ENCODE assay signal across 8 mouse cellular contexts in genomic region chr7:128247443-128247842, GRCm38 (mm10). TPM values are rescaled to one million over a fixed set of nuclear protein-coding genes. Genes with fewer than 3 reads are reported as not detected.
A peak's percentile ranks its signal among the peaks of the same experiment; 100 is the strongest.
DNase-seq lines count a peak whose midpoint lies in the region; ATAC-seq and TF ChIP-seq lines count a peak whose summit lies in the region.

No protein-coding gene starts in this region.

- H3K36me3 ChIP-seq in heart, embryonic 13.5 days, result peaks cover 67% of the 10 kb centered on the region
- peaks cover 13% of the 10 kb centered on the region for H3K36me3 ChIP-seq in kidney, postnatal 0 days (ENCODE audit: insufficient read depth, low read length)
- H3K36me3 ChIP-seq in liver, embryonic 13.5 days, result peaks cover 29% of the 10 kb centered on the region
- peaks cover 2% of the 10 kb centered on the region; the same call in 1 of the 2 replicates for H3K36me3 ChIP-seq in neural tube, embryonic 11.5 days (ENCODE audit: control insufficient read depth, insufficient read depth, low read length)
- peaks cover 17% of the 10 kb centered on the region for H3K36me3 ChIP-seq in stomach, embryonic 16.5 days (ENCODE audit: control insufficient read depth, insufficient read depth, low read length)

- H3K9ac ChIP-seq in heart, embryonic 13.5 days, result peak overlapping the region; percentile 91
- H3K9ac ChIP-seq in kidney, postnatal 0 days (ENCODE audit: low read depth, low read length), result peak overlapping the region; percentile 61
- peak overlapping the region; percentile 73 for H3K9ac ChIP-seq in liver, embryonic 13.5 days
- H3K9ac ChIP-seq in neural tube, embryonic 11.5 days (ENCODE audit: low read length), result peak overlapping the region; percentile 77
- H3K9ac ChIP-seq in stomach, embryonic 16.5 days (ENCODE audit: low read length), result peak overlapping the region; percentile 95

- H3K27ac ChIP-seq in brown adipose tissue, adult 24 weeks (replicated peaks; ENCODE audit: low read depth, low read length), result peak overlapping the region; percentile 99
- peak overlapping the region; percentile 98 for H3K27ac ChIP-seq in heart, embryonic 13.5 days (replicated peaks)
- peak overlapping the region; percentile 80 for H3K27ac ChIP-seq in kidney, postnatal 0 days
- H3K27ac ChIP-seq in liver, embryonic 13.5 days, result peak overlapping the region; percentile 58
- H3K27ac ChIP-seq in neural tube, embryonic 11.5 days (ENCODE audit: low read depth, low read length), result 0 out of 2 replicates have a peak overlapping the region, but pooled peaks have one; percentile 34
- peak overlapping the region; percentile 99 for H3K27ac ChIP-seq in stomach, embryonic 16.5 days (ENCODE audit: low read length)

- no peaks in the 10 kb centered on the region for H3K9me3 ChIP-seq in heart, embryonic 13.5 days
- H3K9me3 ChIP-seq in kidney, postnatal 0 days (replicated peaks; ENCODE audit: low read length), result no peaks in the 10 kb centered on the region
- H3K9me3 ChIP-seq in liver, embryonic 13.5 days (replicated peaks), result no peaks in the 10 kb centered on the region
- H3K9me3 ChIP-seq in neural tube, embryonic 11.5 days (ENCODE audit: control insufficient read depth, low read length), result no peaks in the 10 kb centered on the region
- no peaks in the 10 kb centered on the region for H3K9me3 ChIP-seq in stomach, embryonic 16.5 days (replicated peaks; ENCODE audit: control insufficient read depth, low read length)

- peak; percentile 83 for ATAC-seq in erythroid progenitor cell, adult 5-6 weeks (replicated peaks; ENCODE audit: low FRiP score, poor library complexity, severe bottlenecking)
- peak; percentile 60 for ATAC-seq in heart, embryonic 13.5 days (ENCODE audit: extremely low read depth, insufficient number of reproducible peaks, low FRiP score, low TSS enrichment)
- ATAC-seq in kidney, postnatal 0 days (replicated peaks; ENCODE audit: low FRiP score, low read depth), result peak; percentile 65
- ATAC-seq in liver, embryonic 13.5 days (ENCODE audit: low read depth), result peak; percentile 88
- peak; percentile 63 for ATAC-seq in neural tube, embryonic 11.5 days (ENCODE audit: insufficient read depth, low FRiP score, low TSS enrichment)
- ATAC-seq in stomach, embryonic 16.5 days (ENCODE audit: insufficient read depth, low FRiP score), result peak; percentile 65

- H3K4me2 ChIP-seq in heart, embryonic 13.5 days, result peak overlapping the region; percentile 80
- peak overlapping the region; percentile 55 for H3K4me2 ChIP-seq in kidney, postnatal 0 days (ENCODE audit: low read length)
- peak overlapping the region; percentile 86 for H3K4me2 ChIP-seq in liver, embryonic 13.5 days
- peak overlapping the region; percentile 83 for H3K4me2 ChIP-seq in neural tube, embryonic 11.5 days (ENCODE audit: low read depth)
- peak overlapping the region; percentile 83 for H3K4me2 ChIP-seq in stomach, embryonic 16.5 days (ENCODE audit: low read depth, low read length)

- under 1% methylated on average over 13 of the region's 13 CpGs for WGBS in heart, embryonic 13.5 days
- 2% methylated on average over 13 of the region's 13 CpGs for WGBS in kidney, postnatal 0 days
- 1% methylated on average over 13 of the region's 13 CpGs for WGBS in liver, embryonic 13.5 days (ENCODE audit: insufficient replicate concordance)
- WGBS in neural tube, embryonic 11.5 days, result 1% methylated on average over 13 of the region's 13 CpGs
- 1% methylated on average over 13 of the region's 13 CpGs for WGBS in stomach, embryonic 16.5 days

- H3K27me3 ChIP-seq in heart, embryonic 13.5 days (replicated peaks), result no peaks in the 10 kb centered on the region
- H3K27me3 ChIP-seq in kidney, postnatal 0 days (ENCODE audit: insufficient read depth, low read length), result no peaks in the 10 kb centered on the region
- H3K27me3 ChIP-seq in liver, embryonic 13.5 days, result peaks cover 22% of the 10 kb centered on the region
- H3K27me3 ChIP-seq in neural tube, embryonic 11.5 days (ENCODE audit: control insufficient read depth, insufficient read depth, low read length), result no peaks in the 10 kb centered on the region
- H3K27me3 ChIP-seq in stomach, embryonic 16.5 days (ENCODE audit: control insufficient read depth, insufficient read depth, low read length), result no peaks in the 10 kb centered on the region

- H3K4me1 ChIP-seq in brown adipose tissue, adult 24 weeks (ENCODE audit: control insufficient read depth, insufficient read depth, insufficient read length, low read length), result peaks cover 3% of the 10 kb centered on the region; the same call in 1 of the 2 replicates
- peaks cover 51% of the 10 kb centered on the region for H3K4me1 ChIP-seq in heart, embryonic 13.5 days
- H3K4me1 ChIP-seq in kidney, postnatal 0 days (replicated peaks; ENCODE audit: insufficient read depth, low read length), result peaks cover 11% of the 10 kb centered on the region; the same call in 1 of the 2 replicates
- H3K4me1 ChIP-seq in liver, embryonic 13.5 days (replicated peaks), result peaks cover 42% of the 10 kb centered on the region
- H3K4me1 ChIP-seq in neural tube, embryonic 11.5 days (ENCODE audit: control insufficient read depth, insufficient read depth, low read length), result peaks cover 10% of the 10 kb centered on the region
- peaks cover 16% of the 10 kb centered on the region for H3K4me1 ChIP-seq in stomach, embryonic 16.5 days (ENCODE audit: control insufficient read depth, insufficient read depth, low read length)

- TF ChIP-seq CTCF in kidney, postnatal 0 days (IDR thresholded peaks at IDR 0.05; ENCODE audit: low read depth), result peak; percentile 75

- H3K4me3 ChIP-seq in brown adipose tissue, adult 24 weeks (ENCODE audit: insufficient read depth, low read depth, low read length), result peak overlapping the region; percentile 73
- peak overlapping the region; percentile 79 for H3K4me3 ChIP-seq in heart, embryonic 13.5 days
- H3K4me3 ChIP-seq in kidney, postnatal 0 days (replicated peaks; ENCODE audit: low read depth, low read length), result peak overlapping the region; percentile 47
- peak overlapping the region; percentile 61 for H3K4me3 ChIP-seq in liver, embryonic 13.5 days (replicated peaks)
- peak overlapping the region; percentile 44 for H3K4me3 ChIP-seq in neural tube, embryonic 11.5 days (ENCODE audit: low read depth, low read length)
- peak overlapping the region; percentile 76 for H3K4me3 ChIP-seq in stomach, embryonic 16.5 days (replicated peaks; ENCODE audit: low read length)

- peak; percentile 60 to 69 for DNase-seq in CD8-positive naive resting alpha-beta T cell, adult 2 months (ENCODE audit: low read depth in 2 of 2, low spot score in 2 of 2)
- DNase-seq in kidney, postnatal 0 days (ENCODE audit: low spot score), result peak; percentile 95
- peak; percentile 74 for DNase-seq in liver, embryonic 13.5 days
- DNase-seq in neural tube, embryonic 11.5 days (ENCODE audit: low spot score), result peak; percentile 90

RNA-seq across cellular contexts. Expression of gene Tgfb1i1, which starts 0.8 kb away (rescaled TPM):
- polyA plus RNA-seq in brown adipose tissue, adult 24 weeks (2012; ENCODE audit: insufficient read depth, insufficient read length, missing spikeins), result 4.5 and 5.5 TPM in 2 replicates
- total RNA-seq in erythroid progenitor cell, adult 5-6 weeks (2015; ENCODE audit: low replicate concordance), result 0.84 and 1.4 TPM in 2 replicates
- total RNA-seq in erythroid progenitor cell, adult 5-6 weeks (2017; ENCODE audit: low replicate concordance), result 0.51 TPM in 1 of 2 replicates, not detected in the other
- polyA plus RNA-seq in heart, embryonic 13.5 days (2015; fragmentation: Nextera tagmentation; extraction: Ambion mirVana), result 165 and 177 TPM in 2 replicates
- polyA plus RNA-seq in kidney, postnatal 0 days (2015; fragmentation: Nextera tagmentation; extraction: Ambion mirVana), result 78.8 and 90.7 TPM in 2 replicates
- 14.3 and 17.8 TPM in 2 replicates for polyA plus RNA-seq in liver, embryonic 13.5 days (2015; fragmentation: Nextera tagmentation; extraction: Ambion mirVana)
- 31.3 and 32.3 TPM in 2 replicates for polyA plus RNA-seq in neural tube, embryonic 11.5 days (2014; fragmentation: Nextera tagmentation; extraction: Ambion mirVana)
- 234 and 250 TPM in 2 replicates for polyA plus RNA-seq in stomach, embryonic 16.5 days (2015; fragmentation: Nextera tagmentation; extraction: Ambion mirVana)

RNA-seq across cellular contexts. Expression of gene 9130023H24Rik, which starts 9.6 kb away (rescaled TPM):
- 2.5 and 3.3 TPM in 2 replicates for polyA plus RNA-seq in brown adipose tissue, adult 24 weeks (2012; ENCODE audit: insufficient read depth, insufficient read length, missing spikeins)
- 3.6 and 5.9 TPM in 2 replicates for total RNA-seq in erythroid progenitor cell, adult 5-6 weeks (2015; ENCODE audit: low replicate concordance)
- total RNA-seq in erythroid progenitor cell, adult 5-6 weeks (2017; ENCODE audit: low replicate concordance), result 2.6 and 2.8 TPM in 2 replicates
- 5.8 and 6.5 TPM in 2 replicates for polyA plus RNA-seq in heart, embryonic 13.5 days (2015; fragmentation: Nextera tagmentation; extraction: Ambion mirVana)
- 6.7 and 8.3 TPM in 2 replicates for polyA plus RNA-seq in kidney, postnatal 0 days (2015; fragmentation: Nextera tagmentation; extraction: Ambion mirVana)
- 1.9 and 2.8 TPM in 2 replicates for polyA plus RNA-seq in liver, embryonic 13.5 days (2015; fragmentation: Nextera tagmentation; extraction: Ambion mirVana)
- 12.9 and 14.2 TPM in 2 replicates for polyA plus RNA-seq in neural tube, embryonic 11.5 days (2014; fragmentation: Nextera tagmentation; extraction: Ambion mirVana)
- polyA plus RNA-seq in stomach, embryonic 16.5 days (2015; fragmentation: Nextera tagmentation; extraction: Ambion mirVana), result 6.9 and 7.4 TPM in 2 replicates

RNA-seq across cellular contexts. Expression of gene Armc5, which starts 10.3 kb away (rescaled TPM):
- polyA plus RNA-seq in brown adipose tissue, adult 24 weeks (2012; ENCODE audit: insufficient read depth, insufficient read length, missing spikeins), result 2.1 and 3.5 TPM in 2 replicates
- 3.4 and 4.7 TPM in 2 replicates for total RNA-seq in erythroid progenitor cell, adult 5-6 weeks (2015; ENCODE audit: low replicate concordance)
- 3.1 and 4.5 TPM in 2 replicates for total RNA-seq in erythroid progenitor cell, adult 5-6 weeks (2017; ENCODE audit: low replicate concordance)
- polyA plus RNA-seq in heart, embryonic 13.5 days (2015; fragmentation: Nextera tagmentation; extraction: Ambion mirVana), result 12.8 and 13.1 TPM in 2 replicates
- 17.0 and 17.1 TPM in 2 replicates for polyA plus RNA-seq in kidney, postnatal 0 days (2015; fragmentation: Nextera tagmentation; extraction: Ambion mirVana)
- 8.3 and 8.4 TPM in 2 replicates for polyA plus RNA-seq in liver, embryonic 13.5 days (2015; fragmentation: Nextera tagmentation; extraction: Ambion mirVana)
- polyA plus RNA-seq in neural tube, embryonic 11.5 days (2014; fragmentation: Nextera tagmentation; extraction: Ambion mirVana), result 10.5 and 11.6 TPM in 2 replicates
- 14.0 and 14.5 TPM in 2 replicates for polyA plus RNA-seq in stomach, embryonic 16.5 days (2015; fragmentation: Nextera tagmentation; extraction: Ambion mirVana)

RNA-seq across cellular contexts. Expression of gene Slc5a2, which starts 18.0 kb away (rescaled TPM):
- not detected in 2 replicates for polyA plus RNA-seq in brown adipose tissue, adult 24 weeks (2012; ENCODE audit: insufficient read depth, insufficient read length, missing spikeins)
- total RNA-seq in erythroid progenitor cell, adult 5-6 weeks (2015; ENCODE audit: low replicate concordance), result 2.5 TPM in 1 of 2 replicates, not detected in the other
- total RNA-seq in erythroid progenitor cell, adult 5-6 weeks (2017; ENCODE audit: low replicate concordance), result 1.3 TPM in 1 of 2 replicates, not detected in the other
- not detected in 2 replicates for polyA plus RNA-seq in heart, embryonic 13.5 days (2015; fragmentation: Nextera tagmentation; extraction: Ambion mirVana)
- 6.6 and 8.5 TPM in 2 replicates for polyA plus RNA-seq in kidney, postnatal 0 days (2015; fragmentation: Nextera tagmentation; extraction: Ambion mirVana)
- 1.6 and 2.4 TPM in 2 replicates for polyA plus RNA-seq in liver, embryonic 13.5 days (2015; fragmentation: Nextera tagmentation; extraction: Ambion mirVana)
- 0.13 and 0.55 TPM in 2 replicates for polyA plus RNA-seq in neural tube, embryonic 11.5 days (2014; fragmentation: Nextera tagmentation; extraction: Ambion mirVana)
- polyA plus RNA-seq in stomach, embryonic 16.5 days (2015; fragmentation: Nextera tagmentation; extraction: Ambion mirVana), result 0.67 and 0.72 TPM in 2 replicates

RNA-seq across cellular contexts. Expression of gene Cox6a2, which starts 41.3 kb away (rescaled TPM):
- 45.2 and 76.4 TPM in 2 replicates for polyA plus RNA-seq in brown adipose tissue, adult 24 weeks (2012; ENCODE audit: insufficient read depth, insufficient read length, missing spikeins)
- 3.4 TPM in 1 of 2 replicates, not detected in the other for total RNA-seq in erythroid progenitor cell, adult 5-6 weeks (2015; ENCODE audit: low replicate concordance)
- not detected in 2 replicates for total RNA-seq in erythroid progenitor cell, adult 5-6 weeks (2017; ENCODE audit: low replicate concordance)
- 617 and 701 TPM in 2 replicates for polyA plus RNA-seq in heart, embryonic 13.5 days (2015; fragmentation: Nextera tagmentation; extraction: Ambion mirVana)
- polyA plus RNA-seq in kidney, postnatal 0 days (2015; fragmentation: Nextera tagmentation; extraction: Ambion mirVana), result not detected in 2 replicates
- 2.3 and 2.7 TPM in 2 replicates for polyA plus RNA-seq in liver, embryonic 13.5 days (2015; fragmentation: Nextera tagmentation; extraction: Ambion mirVana)
- polyA plus RNA-seq in neural tube, embryonic 11.5 days (2014; fragmentation: Nextera tagmentation; extraction: Ambion mirVana), result 2.3 and 3.4 TPM in 2 replicates
- polyA plus RNA-seq in stomach, embryonic 16.5 days (2015; fragmentation: Nextera tagmentation; extraction: Ambion mirVana), result 1.2 and 35.0 TPM in 2 replicates

Comparison
In these comparisons a context has a peak if more than half of its experiments do, and no peak if none do; other contexts are left out.
1. Peak in every context shown above with its lines: DNase-seq, ATAC-seq, H3K4me3 ChIP-seq and H3K27ac ChIP-seq.
2. H3K27ac ChIP-seq: peak in every context shown above with its lines; median percentile 99 in brown adipose tissue, adult 24 weeks; 99 in stomach, embryonic 16.5 days; 98 in heart, embryonic 13.5 days; 80 in kidney, postnatal 0 days; 58 in liver, embryonic 13.5 days; 34 in neural tube, embryonic 11.5 days.